Mouse (Mus musculus): ENCODE measurements around the gene Tmem25.

Tmem25 gene

GRCm38 (mm10) chr9:44799102-44799957 is at the start of gene Tmem25:
TSS of gene Tmem25 (minus strand) at chr9:44799307.
- peak; percentile 94 to 95 for DNase-seq

GRCm38 (mm10) chr9:44847446-44847845 is 48.3 kb upstream of the Tmem25 start:
- no peak for DNase-seq

GRCm38 (mm10) chr9:44841241-44841640 is 42.1 kb upstream of the Tmem25 start:
- peak; percentile 50 to 58 for DNase-seq

GRCm38 (mm10) chr9:44836439-44836838 is 37.3 kb upstream of the Tmem25 start:
- DNase-seq = peak; percentile 81 to 86

GRCm38 (mm10) chr9:44832356-44832755 is 33.2 kb upstream of the Tmem25 start:
- DNase-seq = peak; percentile 28 to 52

- DNase-seq = no peak
These were observed 31.4 kb upstream of the Tmem25 start for GRCm38 (mm10) chr9:44830506-44830905.

- no peak for DNase-seq
These were observed 29.8 kb upstream of the Tmem25 start for GRCm38 (mm10) chr9:44828944-44829343.

- no peak for DNase-seq
These were observed 27.6 kb upstream of the Tmem25 start for GRCm38 (mm10) chr9:44826660-44827059.

- DNase-seq = no peak
These were observed 21.1 kb upstream of the Tmem25 start for GRCm38 (mm10) chr9:44819920-44820827.

GRCm38 (mm10) chr9:44817522-44817921 is 18.4 kb upstream of the Tmem25 start:
- DNase-seq = no peak

GRCm38 (mm10) chr9:44814179-44814578 is 15.1 kb upstream of the Tmem25 start:
- DNase-seq = no peak

GRCm38 (mm10) chr9:44810316-44810715 is 11.2 kb upstream of the Tmem25 start:
- no peak for DNase-seq

GRCm38 (mm10) chr9:44807778-44808177 is 8.7 kb upstream of the Tmem25 start:
- DNase-seq = no peak

- no peak for DNase-seq
These were observed 8.0 kb upstream of the Tmem25 start for GRCm38 (mm10) chr9:44807141-44807540.

- no peak for DNase-seq
These were observed 6.4 kb upstream of the Tmem25 start for GRCm38 (mm10) chr9:44805536-44805935.

GRCm38 (mm10) chr9:44804678-44805077 is 5.6 kb upstream of the Tmem25 start:
- DNase-seq = no peak

GRCm38 (mm10) chr9:44802808-44803450 is 3.8 kb upstream of the Tmem25 start, which contains the start of gene Ttc36:
TSS of gene Ttc36 (minus strand) at chr9:44803072.
- DNase-seq = no peak

GRCm38 (mm10) chr9:44801669-44802068 is 2.6 kb upstream of the Tmem25 start:
- DNase-seq = no peak

- DNase-seq = no peak
These were observed 834 bp upstream of the Tmem25 start for GRCm38 (mm10) chr9:44799958-44800324.

- DNase-seq = peak in 1 of 2 experiments; percentile 37
These were observed 809 bp downstream of the Tmem25 start for GRCm38 (mm10) chr9:44798298-44798697.

GRCm38 (mm10) chr9:44792842-44793241 is 6.3 kb downstream of the Tmem25 start:
- DNase-seq = no peak

- DNase-seq = peak; percentile 96 to 97
These were observed 26.1 kb downstream of the Tmem25 start for GRCm38 (mm10) chr9:44772750-44773651.
